Mouse (Mus musculus) CH12.LX (cell line): Measurements from ENCODE around the gene Lzts2. TPM values are rescaled to one million over a fixed set of nuclear protein-coding genes. Genes with fewer than 3 reads are reported as not detected.
"Not testable (repeated sequence)": the region's sequence is repeated elsewhere in the genome, so short reads cannot be mapped to it uniquely, and the experiment has no call there.

Source experiments
- DNase-seq: peaks from one replicate; pipeline ENCODE4 v3.0.0-alpha.2; 2013; ENCODE audit errors: extremely low read depth
- H3K27ac ChIP-seq: 2 replicates; pipeline ENCODE4 v1.5.1; 2012; ENCODE audit warnings: low read depth, mild to moderate bottlenecking, control low read depth, moderate library complexity; ENCODE audit not compliant: insufficient read depth
- H3K27me3 ChIP-seq: replicated peaks from 2 replicates; pipeline ENCODE3; 2012; ENCODE audit warnings: inconsistent platforms
- H3K36me3 ChIP-seq, 2 experiments: replicated peaks in 1 of 2; 2 replicates each; pipeline versions ENCODE3 to v1.6.1; 2012; ENCODE audit warnings: inconsistent platforms in 1 of 2, low read length in 1 of 2, mild to moderate bottlenecking in 1 of 2, mixed read lengths in 1 of 2, moderate library complexity in 1 of 2; ENCODE audit not compliant: control insufficient read depth in 1 of 2, insufficient read depth in 1 of 2
- H3K4me1 ChIP-seq, 2 experiments: 2 replicates each; pipeline ENCODE4 v1.6.1; 2012; ENCODE audit warnings: inconsistent platforms in 1 of 2, moderate library complexity in 1 of 2; ENCODE audit not compliant: insufficient read depth in 2 of 2, control insufficient read depth in 1 of 2
- H3K4me2 ChIP-seq: 2 replicates; pipeline ENCODE4 v1.6.1; 2012; ENCODE audit warnings: low read depth, mild to moderate bottlenecking, control low read depth; ENCODE audit not compliant: poor library complexity, insufficient read depth, severe bottlenecking
- H3K4me3 ChIP-seq, 3 experiments: fragments of 150-350 bp in 1 of 3; sonication (generic) in 1 of 3; replicated peaks in 1 of 3; 2 replicates each; pipeline versions ENCODE3 to v1.5.1; 2011 to 2012; ENCODE audit warnings: low read depth in 2 of 3, low read length in 2 of 3, mild to moderate bottlenecking in 2 of 3, moderate library complexity in 2 of 3, control low read depth in 1 of 3, improper control_type of control experiment in 1 of 3, inconsistent platforms in 1 of 3, mixed read lengths in 1 of 3; ENCODE audit not compliant: poor library complexity in 1 of 3
- H3K79me2 ChIP-seq: replicated peaks from 2 replicates; pipeline ENCODE4 v1.6.1; 2012; ENCODE audit warnings: mild to moderate bottlenecking, moderate library complexity; ENCODE audit not compliant: control insufficient read depth, poor library complexity, insufficient read depth, severe bottlenecking; ENCODE audit errors: extremely low read depth
- H3K9ac ChIP-seq: 2 replicates; pipeline ENCODE4 v1.6.1; 2012; ENCODE audit warnings: low read depth, mild to moderate bottlenecking, control low read depth, moderate library complexity; ENCODE audit not compliant: insufficient read depth
- H3K9me3 ChIP-seq: replicated peaks from 2 replicates; pipeline ENCODE3; 2012; ENCODE audit warnings: low read length, inconsistent platforms, mixed read lengths
- CTCF ChIP-seq, 2 experiments: IDR thresholded peaks in 1 of 2; conservative IDR thresholded peaks in 1 of 2; 2 replicates each; pipeline ENCODE4 v1.5.1; 2011 to 2012; ENCODE audit warnings: low read depth in 2 of 2, low read length in 2 of 2, improper control_type of control experiment in 1 of 2, inconsistent platforms in 1 of 2, mild to moderate bottlenecking in 1 of 2, moderate library complexity in 1 of 2
- RAD21 ChIP-seq: IDR thresholded peaks from 2 replicates; pipeline ENCODE4 v1.6.1; 2011; ENCODE audit warnings: low read depth, mild to moderate bottlenecking, low read length, improper control_type of control experiment, moderate library complexity
- SMC3 ChIP-seq: IDR thresholded peaks from 2 replicates; pipeline ENCODE4 v1.6.1; 2011; ENCODE audit warnings: low read depth, low read length, improper control_type of control experiment
- TCF12 ChIP-seq: IDR thresholded peaks from 2 replicates; pipeline ENCODE4 v1.6.1; 2014; ENCODE audit warnings: low read depth, mild to moderate bottlenecking, inconsistent platforms, low read length, improper control_type of control experiment
- ZMIZ1 ChIP-seq: IDR thresholded peaks from 2 replicates; pipeline ENCODE4 v1.6.1; 2012; ENCODE audit warnings: low read depth, mild to moderate bottlenecking, inconsistent platforms, low read length, improper control_type of control experiment
- dilution Hi-C: fragments of 300-500 bp; cut with MboI; formaldehyde crosslinking; loops from 2 replicates; pipeline ENCODE4 v1.14.3; 2020; ENCODE audit warnings: low sequenced_read_pairs; ENCODE audit not compliant: extremely low pct_unique_long_range_greater_than_20kb, extremely low pct_ligation_motif_present
- in situ Hi-C: fragments of 300-500 bp; cut with MboI; formaldehyde crosslinking; loops from 3 replicates; pipeline ENCODE4 v1.14.3; 2019; ENCODE audit warnings: low sequenced_read_pairs, low pct_ligation_motif_present, low pct_unique_long_range_greater_than_20kb, mixed read lengths
- polyA plus RNA-seq: library from polyadenylated mRNA; unstranded; fragments of >175 nt; gene quantifications from 2 replicates; pipeline ENCODE4 v1.2.1, GENCODE M21; 2012; ENCODE audit warnings: low read depth; ENCODE audit not compliant: insufficient read length
- total RNA-seq, 2 experiments: library from RNA; depleted of rRNA; stranded (reverse); fragments of 300-350 nt in 1 of 2; fragments of >200 nt in 1 of 2; gene quantifications; 2 replicates each; pipeline ENCODE4 v1.2.3; 2012 to 2014

Gene Lzts2
- total and polyA plus RNA-seq, 3 experiments, result 0.68 to 22.1 (median 2.2) TPM

DNA sequence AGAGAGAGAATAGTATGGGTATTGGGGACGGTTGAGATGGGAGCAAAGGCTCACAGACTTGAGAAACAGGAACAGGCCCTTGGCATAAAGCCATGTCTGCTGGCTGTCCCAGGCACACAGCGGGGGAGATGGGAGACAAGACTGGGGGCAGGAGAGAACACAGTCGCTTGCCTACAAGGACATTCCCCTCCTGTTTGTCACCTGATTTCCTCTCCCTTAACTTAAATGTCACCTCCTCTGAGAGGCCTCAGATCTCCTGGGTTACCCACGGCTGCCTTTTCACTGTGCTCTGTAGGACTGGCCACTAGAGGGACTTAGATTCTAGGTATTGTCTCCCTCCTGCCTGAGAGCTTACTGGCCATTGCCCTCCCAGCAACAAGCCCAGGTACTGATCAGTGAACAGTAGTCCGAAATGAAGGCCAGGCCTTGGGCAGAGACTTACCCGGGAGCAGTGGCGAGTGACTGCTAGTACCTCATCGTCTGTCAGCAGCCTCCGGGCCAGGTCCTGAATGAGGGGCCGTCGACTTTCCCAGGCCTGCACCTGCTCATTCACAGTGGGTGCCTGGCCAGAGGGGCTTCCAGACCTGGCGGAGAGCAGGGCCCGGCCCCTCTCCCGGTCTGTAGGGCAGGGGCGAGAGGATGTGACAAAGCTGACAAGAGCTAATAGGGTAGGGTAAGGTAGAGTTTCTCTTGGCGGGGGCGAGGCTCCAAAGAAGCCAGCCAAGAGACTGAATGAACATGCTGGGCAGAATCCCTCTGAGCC is 18.5 kb downstream of the Lzts2 start:
- no peak for DNase-seq
- no peak overlapping the region for H3K4me3 ChIP-seq
- TF ChIP-seq TCF12 (no peak), CTCF (conservative IDR thresholded peaks at IDR 0.05 in 1 of 2, IDR thresholded peaks at IDR 0.05 in 1 of 2; ENCODE audit: low read depth in 2 of 2, low read length in 2 of 2) (peak; percentile 47 to 58; a peak in 3 of 4 replicates), SMC3 (peak; percentile 10; the same call in 1 of the 2 replicates)
- H3K27me3 ChIP-seq, result peaks cover 35% of the 10 kb centered on the region
- dilution Hi-C loops (no loop called here), in situ Hi-C loops (loop anchor here (25.0 kb wide), 1 partner anchor 445 kb away; no protein-coding TSS in a partner anchor)
- no peaks in the 10 kb centered on the region for H3K36me3 ChIP-seq
- H3K27ac ChIP-seq, result no peak overlapping the region
- H3K4me1 ChIP-seq, result peaks cover 11 to 17% of the 10 kb centered on the region in 2 experiments
- H3K9ac ChIP-seq, result no peak overlapping the region
- H3K79me2 ChIP-seq, result no peaks in the 10 kb centered on the region
- no peak overlapping the region for H3K4me2 ChIP-seq
- no peaks in the 10 kb centered on the region for H3K9me3 ChIP-seq

DNA sequence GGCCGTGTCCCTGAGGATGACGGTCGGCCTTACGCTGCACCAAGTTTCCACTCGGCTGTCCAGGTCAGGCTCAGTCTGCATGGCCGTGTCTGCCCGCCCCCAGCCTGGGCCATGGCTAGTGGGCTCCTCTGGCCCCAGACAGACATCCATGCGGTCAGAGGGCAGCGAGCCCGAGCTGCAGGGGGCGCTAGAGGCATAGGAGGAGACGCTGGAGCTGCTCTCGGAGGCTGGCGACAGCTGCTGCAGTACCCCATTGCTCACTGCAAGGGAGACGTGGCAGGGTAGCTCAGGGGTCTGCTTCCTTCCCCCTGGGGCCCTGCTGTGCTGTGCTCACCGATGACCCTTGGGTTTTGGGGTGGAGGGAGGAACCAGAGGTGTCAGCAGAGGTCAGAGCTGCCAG is 22.7 kb downstream of the Lzts2 start:
- dilution Hi-C loops (no loop called here), in situ Hi-C loops (loop anchor here (25.0 kb wide), 1 partner anchor 450 kb away; no protein-coding TSS in a partner anchor)
- no peak for DNase-seq
- no peak overlapping the region for H3K4me2 ChIP-seq
- TF ChIP-seq RAD21 (peak; percentile 45), SMC3 (peak; percentile 45), ZMIZ1 (no peak), CTCF (conservative IDR thresholded peaks at IDR 0.05 in 1 of 2, IDR thresholded peaks at IDR 0.05 in 1 of 2; ENCODE audit: low read depth in 2 of 2, low read length in 2 of 2) (peak in 1 of 2 experiments; percentile 72; a peak in 2 of 4 replicates)
- TF ChIP-seq, all 38 proteins: peak for 3
- no peak overlapping the region for H3K4me3 ChIP-seq
- peaks cover 42% of the 10 kb centered on the region for H3K27me3 ChIP-seq
- no peak overlapping the region for H3K27ac ChIP-seq
- H3K4me1 ChIP-seq, result peaks cover 4 to 6% of the 10 kb centered on the region in 2 experiments; a peak in 2 of 4 replicates
- no peak overlapping the region for H3K9ac ChIP-seq
- no peaks in the 10 kb centered on the region for H3K9me3 ChIP-seq
- H3K79me2 ChIP-seq, result no peaks in the 10 kb centered on the region
- H3K36me3 ChIP-seq, result no peaks in the 10 kb centered on the region

DNA sequence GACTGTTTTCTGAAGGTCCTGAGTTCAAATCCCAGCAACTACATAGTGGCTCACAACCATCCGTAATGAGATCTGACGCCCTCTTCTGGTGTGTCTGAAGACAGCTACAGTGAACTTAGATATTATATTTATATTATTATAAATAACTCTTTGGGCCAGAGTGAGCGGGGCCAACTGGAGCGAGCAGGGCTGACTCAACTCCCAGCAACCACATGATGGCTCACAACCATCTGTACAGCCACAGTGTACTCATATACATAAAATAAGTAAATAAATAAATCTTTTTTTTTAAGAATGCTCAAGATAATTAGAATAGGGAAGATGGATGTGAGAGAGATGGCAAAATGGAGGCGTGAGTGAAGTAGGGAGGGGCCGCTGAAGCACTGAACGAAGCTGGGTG is 24.0 kb downstream of the Lzts2 start:
- H3K9me3 ChIP-seq, dilution Hi-C loops, H3K4me3 ChIP-seq, DNase-seq, H3K9ac ChIP-seq, H3K4me2 ChIP-seq, H3K79me2 ChIP-seq, H3K36me3 ChIP-seq, H3K4me1 ChIP-seq, H3K27ac ChIP-seq: not testable (repeated sequence)
- in situ Hi-C loops, result loop anchor here (25.0 kb wide), 1 partner anchor 451 kb away; no protein-coding TSS in a partner anchor
- H3K27me3 ChIP-seq, result peaks cover 55% of the 10 kb centered on the region
